Mouse (Mus musculus): Measurements from ENCODE around the gene Dnajc8. TPM values are rescaled to one million over a fixed set of nuclear protein-coding genes. Genes with fewer than 3 reads are reported as not detected.
"Not testable (repeated sequence)": the region's sequence is repeated elsewhere in the genome, so short reads cannot be mapped to it uniquely, and the experiment has no call there.

Dnajc8 gene
- polyA plus RNA-seq, 1 experiment from 2014 or later, result 146 TPM

GRCm38 (mm10) chr4:132554221-132554620, 18.9 kb downstream of the Dnajc8 start:
- no peaks in the 10 kb centered on the region for H3K4me1 ChIP-seq
- H3K27ac ChIP-seq (replicated peaks), result no peak overlapping the region
- H3K4me3 ChIP-seq, result no peak overlapping the region
- H3K9me3 ChIP-seq, result no peaks in the 10 kb centered on the region
- no peak overlapping the region for H3K4me2 ChIP-seq (replicated peaks)
- ATAC-seq (replicated peaks), result no peak
- no peak overlapping the region for H3K9ac ChIP-seq (replicated peaks)
- no peaks in the 10 kb centered on the region for H3K27me3 ChIP-seq
- WGBS, result 79% methylated on average over 5 of the region's 5 CpGs
- peaks cover 40% of the 10 kb centered on the region for H3K36me3 ChIP-seq

GRCm38 (mm10) chr4:132554653-132555052, 19.3 kb downstream of the Dnajc8 start:
- ATAC-seq (replicated peaks), result no peak

GRCm38 (mm10) chr4:132555550-132555949, 20.2 kb downstream of the Dnajc8 start:
- 92% methylated on average over 7 of the region's 7 CpGs for WGBS
- H3K27me3 ChIP-seq; H3K9ac ChIP-seq (replicated peaks); H3K27ac ChIP-seq (replicated peaks); H3K4me2 ChIP-seq (replicated peaks); H3K4me1 ChIP-seq; H3K9me3 ChIP-seq; ATAC-seq (replicated peaks); H3K4me3 ChIP-seq: not testable (repeated sequence)
- H3K36me3 ChIP-seq, result peaks cover 29% of the 10 kb centered on the region

More at GRCm38 (mm10) chr4:132554653-132555052, 19.3 kb downstream of the Dnajc8 start:
- H3K4me1 ChIP-seq, result no peaks in the 10 kb centered on the region
- no peaks in the 10 kb centered on the region for H3K27me3 ChIP-seq
- no peaks in the 10 kb centered on the region for H3K9me3 ChIP-seq
- H3K4me2 ChIP-seq (replicated peaks), result no peak overlapping the region
- H3K9ac ChIP-seq (replicated peaks), result no peak overlapping the region
- no peak overlapping the region for H3K4me3 ChIP-seq
- H3K27ac ChIP-seq (replicated peaks), result no peak overlapping the region
- 88% methylated on average over 8 of the region's 8 CpGs for WGBS
- H3K36me3 ChIP-seq, result peaks cover 36% of the 10 kb centered on the region

- Histone ChIP-seq H3K4me1 (no peaks in the 10 kb centered on the region), H3K27me3 (no peaks in the 10 kb centered on the region), H3K9ac (replicated peaks) (no peak overlapping the region), H3K4me2 (replicated peaks) (no peak overlapping the region), H3K36me3 (no peaks in the 10 kb centered on the region), H3K27ac (replicated peaks) (no peak overlapping the region), H3K9me3 (no peaks in the 10 kb centered on the region), H3K4me3 (no peak overlapping the region)
- 80% methylated on average over 3 of the region's 3 CpGs for WGBS
- no peak for ATAC-seq (replicated peaks)
These were observed 27.9 kb downstream of the Dnajc8 start for GRCm38 (mm10) chr4:132563261-132563660.

GRCm38 (mm10) chr4:132563965-132564364, 28.6 kb downstream of the Dnajc8 start, which contains the start of gene Ptafr:
Ptafr (plus strand) TSS chr4:132564067.
- Histone ChIP-seq H3K9me3 (no peaks in the 10 kb centered on the region), H3K27me3 (no peaks in the 10 kb centered on the region), H3K36me3 (no peaks in the 10 kb centered on the region), H3K4me2 (replicated peaks) (no peak within 1 kb of the TSS), H3K4me1 (no peaks in the 10 kb centered on the region), H3K4me3 (no peak within 1 kb of the TSS), H3K9ac (replicated peaks) (no peak within 1 kb of the TSS), H3K27ac (replicated peaks) (no peak within 1 kb of the TSS)
- WGBS, result 39% methylated on average over 4 of the region's 4 CpGs
- ATAC-seq (replicated peaks), result no peak

- H3K4me1 ChIP-seq, result no peaks in the 10 kb centered on the region
- ATAC-seq (replicated peaks), result no peak
These were observed 29.9 kb downstream of the Dnajc8 start for GRCm38 (mm10) chr4:132565089-132565747.

GRCm38 (mm10) chr4:132567361-132567779, 32.0 kb downstream of the Dnajc8 start:
- Histone ChIP-seq H3K27ac (replicated peaks) (no peak overlapping the region), H3K36me3 (no peaks in the 10 kb centered on the region), H3K9me3 (no peaks in the 10 kb centered on the region), H3K27me3 (no peaks in the 10 kb centered on the region), H3K4me1 (no peaks in the 10 kb centered on the region), H3K4me2 (replicated peaks) (no peak overlapping the region), H3K4me3 (no peak overlapping the region), H3K9ac (replicated peaks) (no peak overlapping the region)
- no peak for ATAC-seq (replicated peaks)
- WGBS, result 74% methylated on average over 9 of the region's 9 CpGs

More at GRCm38 (mm10) chr4:132565089-132565747, 29.9 kb downstream of the Dnajc8 start:
- Histone ChIP-seq H3K36me3 (no peaks in the 10 kb centered on the region), H3K4me2 (replicated peaks) (no peak overlapping the region), H3K27me3 (no peaks in the 10 kb centered on the region), H3K27ac (replicated peaks) (no peak overlapping the region), H3K9me3 (no peaks in the 10 kb centered on the region), H3K4me3 (no peak overlapping the region), H3K9ac (replicated peaks) (no peak overlapping the region)
- 78% methylated on average over 12 of the region's 12 CpGs for WGBS

- Histone ChIP-seq H3K9ac (replicated peaks) (no peak overlapping the region), H3K4me2 (replicated peaks) (no peak overlapping the region), H3K9me3 (no peaks in the 10 kb centered on the region), H3K27ac (replicated peaks) (no peak overlapping the region), H3K36me3 (no peaks in the 10 kb centered on the region), H3K4me3 (no peak overlapping the region), H3K4me1 (peaks cover 6% of the 10 kb centered on the region), H3K27me3 (no peaks in the 10 kb centered on the region)
- WGBS, result 92% methylated on average over 5 of the region's 5 CpGs
- no peak for ATAC-seq (replicated peaks)
These were observed 33.8 kb downstream of the Dnajc8 start for GRCm38 (mm10) chr4:132569115-132569514.

- H3K27ac ChIP-seq (replicated peaks), result no peak overlapping the region
- H3K4me1 ChIP-seq, result peaks cover 6% of the 10 kb centered on the region
- H3K4me3 ChIP-seq, result no peak overlapping the region
- H3K4me2 ChIP-seq (replicated peaks), result no peak overlapping the region
- H3K9me3 ChIP-seq, result no peaks in the 10 kb centered on the region
- H3K27me3 ChIP-seq, result no peaks in the 10 kb centered on the region
- no peak for ATAC-seq (replicated peaks)
- 82% methylated on average over 9 of the region's 9 CpGs for WGBS
- H3K9ac ChIP-seq (replicated peaks), result no peak overlapping the region
- no peaks in the 10 kb centered on the region for H3K36me3 ChIP-seq
These were observed 35.8 kb downstream of the Dnajc8 start for GRCm38 (mm10) chr4:132571190-132571589.

- peaks cover 6% of the 10 kb centered on the region for H3K4me1 ChIP-seq
- H3K9ac ChIP-seq (replicated peaks), result no peak overlapping the region
- no peaks in the 10 kb centered on the region for H3K9me3 ChIP-seq
- H3K4me2 ChIP-seq (replicated peaks), result no peak overlapping the region
- H3K36me3 ChIP-seq, result no peaks in the 10 kb centered on the region
- no peak for ATAC-seq (replicated peaks)
- no peak overlapping the region for H3K4me3 ChIP-seq
- 29% methylated on average over 11 of the region's 11 CpGs for WGBS
- no peaks in the 10 kb centered on the region for H3K27me3 ChIP-seq
- no peak overlapping the region for H3K27ac ChIP-seq (replicated peaks)
These were observed 38.0 kb downstream of the Dnajc8 start for GRCm38 (mm10) chr4:132573327-132573726.

GRCm38 (mm10) chr4:132574809-132575347, 39.5 kb downstream of the Dnajc8 start:
- ATAC-seq (replicated peaks), result no peak
- H3K4me1 ChIP-seq, result peaks cover 6% of the 10 kb centered on the region
- no peaks in the 10 kb centered on the region for H3K9me3 ChIP-seq
- H3K36me3 ChIP-seq, result no peaks in the 10 kb centered on the region
- H3K27ac ChIP-seq (replicated peaks), result no peak overlapping the region
- H3K4me3 ChIP-seq, result no peak overlapping the region
- H3K4me2 ChIP-seq (replicated peaks), result no peak overlapping the region
- H3K27me3 ChIP-seq, result no peaks in the 10 kb centered on the region
- H3K9ac ChIP-seq (replicated peaks), result no peak overlapping the region
- WGBS, result 86% methylated on average over 1 of the region's 1 CpGs

GRCm38 (mm10) chr4:132583781-132584180, 48.4 kb downstream of the Dnajc8 start:
- no peak overlapping the region for H3K27ac ChIP-seq (replicated peaks)
- no peaks in the 10 kb centered on the region for H3K4me1 ChIP-seq
- H3K27me3 ChIP-seq, result no peaks in the 10 kb centered on the region
- WGBS, result 67% methylated on average over 3 of the region's 3 CpGs
- H3K4me3 ChIP-seq, result no peak overlapping the region
- no peaks in the 10 kb centered on the region for H3K36me3 ChIP-seq
- no peak overlapping the region for H3K4me2 ChIP-seq (replicated peaks)
- no peak overlapping the region for H3K9ac ChIP-seq (replicated peaks)
- H3K9me3 ChIP-seq, result no peaks in the 10 kb centered on the region
- no peak for ATAC-seq (replicated peaks)

- WGBS, result 93% methylated on average over 2 of the region's 2 CpGs
- no peak overlapping the region for H3K4me3 ChIP-seq
- H3K9ac ChIP-seq (replicated peaks), result no peak overlapping the region
- no peak for ATAC-seq (replicated peaks)
- H3K4me1 ChIP-seq, result no peaks in the 10 kb centered on the region
- H3K27ac ChIP-seq (replicated peaks), result no peak overlapping the region
- no peaks in the 10 kb centered on the region for H3K9me3 ChIP-seq
- no peak overlapping the region for H3K4me2 ChIP-seq (replicated peaks)
- H3K36me3 ChIP-seq, result no peaks in the 10 kb centered on the region
- H3K27me3 ChIP-seq, result no peaks in the 10 kb centered on the region
These were observed 49.6 kb downstream of the Dnajc8 start for GRCm38 (mm10) chr4:132584975-132585374.

All from forebrain, embryonic 15.5 days (tissue).